Mouse (Mus musculus): Measurements from ENCODE around the gene Jup.

GRCm38 (mm10) chr11:100406273-100406672 is 8.7 kb upstream of the Jup start:
- no peak for TF ChIP-seq CTCF (IDR thresholded peaks at IDR 0.05; ENCODE audit: extremely low read depth, insufficient read depth, low read length)
- no peak for TF ChIP-seq POLR2A (IDR thresholded peaks at IDR 0.05; ENCODE audit: extremely low read depth, insufficient read depth, low read length)
